Mouse (Mus musculus) lung, postnatal 4 days (tissue): ENCODE results near the gene Ddx43.
A peak's percentile ranks its signal among the peaks of the same experiment; 100 is the strongest.
"Not testable (repeated sequence)": the region's sequence is repeated elsewhere in the genome, so short reads cannot be mapped to it uniquely, and the experiment has no call there.

Experiments used
- DNase-seq, 2 experiments: peaks; one replicate each; pipeline ENCODE4 v3.0.0; 2021

Gene Ddx43

DNA sequence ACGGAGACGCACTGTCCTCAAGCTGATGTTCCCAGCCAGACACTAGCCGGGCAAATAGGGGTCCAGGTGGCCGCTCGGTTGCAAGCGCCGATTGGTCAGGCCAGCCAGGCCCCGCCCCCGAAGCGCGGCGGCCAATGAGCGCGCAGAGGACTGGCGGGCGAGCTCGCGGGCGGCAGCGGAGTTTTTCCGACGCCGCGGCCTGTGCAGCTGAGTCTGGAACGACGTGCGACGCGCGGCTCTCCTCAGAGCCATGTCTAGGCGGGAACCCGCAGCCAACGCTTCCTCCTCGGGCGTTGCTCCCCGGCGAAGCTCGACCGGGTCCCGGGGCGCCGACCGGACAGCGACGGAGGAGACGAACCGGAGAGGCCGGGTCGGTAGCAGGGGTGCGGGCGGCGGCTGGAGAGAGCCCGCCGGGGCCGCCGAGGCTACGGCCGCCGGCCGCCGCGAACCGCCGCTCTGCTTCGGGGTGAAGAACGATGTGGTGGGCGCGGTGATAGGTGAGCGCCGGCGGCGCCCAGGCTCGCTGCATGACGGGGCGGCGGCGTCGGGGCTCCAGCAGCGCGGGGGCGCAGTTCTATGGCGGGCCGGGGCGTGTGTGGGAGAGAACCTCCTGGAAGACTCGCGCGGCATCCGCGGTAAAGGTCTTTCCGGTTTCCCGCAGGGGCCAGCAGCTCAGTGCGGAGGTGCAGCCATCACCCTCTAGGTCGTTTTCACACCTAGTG lies at the start of gene Ddx43:
Ddx43 (plus strand) TSS at position 148 of the 722 bp plus-strand sequence.
- peak; percentile 39 to 68 for DNase-seq

DNA sequence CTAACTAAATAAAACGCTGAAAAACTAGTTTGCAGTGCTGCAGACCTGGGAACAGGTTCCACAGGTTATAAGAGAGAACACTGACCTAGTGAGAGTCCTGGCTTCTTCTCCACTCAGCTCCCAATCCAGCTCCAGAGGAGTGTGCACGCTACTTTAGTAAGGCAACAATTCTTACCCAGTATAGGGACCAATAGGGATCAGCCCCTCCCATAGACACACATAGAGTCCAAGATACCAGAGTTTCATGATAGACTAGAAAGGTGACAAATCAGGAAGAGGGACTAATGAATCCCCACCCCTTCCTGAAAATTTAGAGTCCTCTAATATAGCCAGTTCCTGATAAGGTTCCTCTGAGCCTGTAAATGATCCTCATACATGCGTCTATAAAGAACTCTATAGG lies 48.6 kb upstream of the Ddx43 start:
- no peak for DNase-seq

- not testable (repeated sequence) for DNase-seq
Observed at GRCm38 (mm10) chr9:78348206-78349004, 47.2 kb upstream of the Ddx43 start.

- DNase-seq = not testable (repeated sequence)
Observed at GRCm38 (mm10) chr9:78349141-78349540, 46.4 kb upstream of the Ddx43 start.

GRCm38 (mm10) chr9:78350007-78350406 lies 45.6 kb upstream of the Ddx43 start:
- not testable (repeated sequence) for DNase-seq

- DNase-seq = no peak
Observed at GRCm38 (mm10) chr9:78351504-78352220, 43.9 kb upstream of the Ddx43 start.

- no peak for DNase-seq
Observed at GRCm38 (mm10) chr9:78354665-78355578, 40.7 kb upstream of the Ddx43 start.

- DNase-seq = no peak
Observed at GRCm38 (mm10) chr9:78355611-78356010, 40.0 kb upstream of the Ddx43 start, which contains the start of gene Gsta2. TSS of gene Gsta2 (minus strand) at chr9:78355788.

- DNase-seq = peak; percentile 34 to 71
Observed at GRCm38 (mm10) chr9:78358053-78358452, 37.5 kb upstream of the Ddx43 start.

DNA sequence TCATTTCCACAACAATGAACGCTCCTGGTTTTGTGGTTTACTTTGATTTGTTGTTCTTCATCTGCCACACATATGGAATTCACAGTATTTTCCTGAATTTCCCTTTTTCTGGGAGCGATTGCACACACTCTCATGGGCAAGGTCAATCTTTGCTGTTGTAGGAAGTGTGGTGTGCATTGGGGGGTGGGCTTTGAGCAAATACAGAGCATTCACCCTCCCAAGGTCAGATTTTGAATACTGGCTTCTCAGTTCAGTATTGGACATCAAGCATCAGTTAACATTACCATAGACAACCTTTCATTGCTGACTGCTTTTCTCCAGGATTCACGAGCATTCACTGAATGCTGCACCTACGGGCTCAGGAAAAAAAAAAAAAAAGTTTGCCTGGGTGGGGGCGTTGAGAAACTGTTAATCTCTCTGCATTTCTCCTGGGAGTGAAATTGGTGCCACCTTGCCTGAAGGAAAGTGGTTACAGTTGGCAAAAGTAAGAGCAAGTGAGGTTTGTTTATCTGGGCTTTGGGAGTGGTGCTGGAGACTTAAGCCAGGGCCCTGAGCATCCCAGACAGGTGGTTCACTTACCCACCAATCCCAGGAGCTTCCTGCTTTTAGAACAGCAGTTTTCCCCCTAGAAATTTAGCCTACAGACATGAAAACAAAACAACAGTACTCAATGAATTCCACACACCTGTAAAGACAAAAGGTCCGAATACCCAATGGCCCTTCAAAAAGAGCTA lies 35.7 kb upstream of the Ddx43 start:
- no peak for DNase-seq

GRCm38 (mm10) chr9:78360484-78360872 lies 35.1 kb upstream of the Ddx43 start:
- no peak for DNase-seq

DNA sequence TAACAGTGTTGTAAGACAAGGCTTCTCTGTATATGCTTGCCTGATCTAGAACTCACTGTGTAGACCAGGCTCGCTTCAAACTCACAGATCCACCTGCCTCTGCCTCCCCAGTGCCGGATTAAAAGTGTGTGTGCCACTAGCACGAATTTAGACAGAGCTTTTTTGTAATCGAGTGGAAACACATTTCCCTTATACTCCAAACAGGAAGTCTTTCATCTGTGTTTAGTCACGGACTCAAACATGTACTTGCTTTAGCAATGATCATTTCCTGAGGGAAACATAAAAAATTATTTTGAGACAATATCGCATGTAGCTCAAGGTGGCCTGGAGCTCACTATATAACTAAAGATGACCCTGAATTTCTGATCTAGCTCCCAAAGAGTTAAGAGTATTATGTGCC lies 32.2 kb upstream of the Ddx43 start:
- no peak for DNase-seq

- DNase-seq = no peak
Observed at GRCm38 (mm10) chr9:78364701-78365100, 30.9 kb upstream of the Ddx43 start.

DNA sequence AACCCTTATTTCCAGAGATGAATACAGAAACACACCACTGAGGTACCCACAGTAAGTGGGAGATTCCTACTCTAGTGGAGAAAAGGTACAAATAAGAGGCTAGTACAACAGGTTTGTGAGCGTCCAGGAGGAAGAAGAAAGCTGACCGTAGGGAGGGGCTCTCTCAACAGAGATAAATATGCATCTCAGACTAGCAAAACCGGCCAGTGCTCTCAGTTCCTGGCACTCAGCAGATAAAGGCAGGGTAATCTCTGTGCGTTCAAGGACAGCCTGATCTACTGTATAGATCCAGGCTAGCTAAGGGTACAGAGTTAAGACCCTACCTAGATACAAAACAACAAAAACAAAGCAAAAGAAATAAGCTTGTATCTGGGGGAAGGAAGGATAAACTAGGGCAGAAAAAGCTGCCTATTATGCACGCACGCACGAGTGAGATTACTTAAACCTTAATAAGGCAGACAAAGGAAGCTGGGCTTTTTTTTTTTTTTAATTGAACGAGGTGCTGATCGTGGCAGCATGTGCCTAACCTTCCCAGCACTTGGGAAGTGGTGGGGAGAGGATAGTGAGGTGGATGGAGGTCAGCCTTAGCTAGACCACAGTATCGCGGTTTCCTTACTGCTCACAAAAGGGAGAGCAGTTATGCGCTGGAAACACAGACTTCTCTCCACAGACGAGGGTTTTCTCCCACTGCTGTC lies 29.6 kb upstream of the Ddx43 start:
- DNase-seq = no peak

DNA sequence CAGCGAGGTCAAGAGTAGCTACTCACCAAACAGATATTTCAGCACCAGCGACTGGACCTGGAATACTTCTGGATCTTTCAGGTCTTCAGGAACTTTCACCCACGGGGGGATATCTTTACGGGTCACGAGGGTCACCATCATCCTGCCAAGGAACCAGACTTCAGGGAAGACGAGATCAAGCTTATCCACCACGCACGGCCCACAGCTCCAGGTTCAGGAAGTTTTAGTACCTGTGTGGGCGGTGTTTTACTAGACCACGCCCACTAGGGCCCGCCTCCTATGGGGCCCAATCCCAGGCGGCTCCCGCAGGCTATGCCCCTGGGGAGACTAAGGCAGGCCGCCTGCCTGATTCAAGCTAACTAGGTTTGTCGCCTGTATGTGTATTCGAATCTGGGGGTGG lies 27.6 kb upstream of the Ddx43 start, which contains the start of gene Dppa5a:
Dppa5a (minus strand) TSS at position 219 of the 400 bp plus-strand sequence.
- DNase-seq = not testable (repeated sequence)

DNA sequence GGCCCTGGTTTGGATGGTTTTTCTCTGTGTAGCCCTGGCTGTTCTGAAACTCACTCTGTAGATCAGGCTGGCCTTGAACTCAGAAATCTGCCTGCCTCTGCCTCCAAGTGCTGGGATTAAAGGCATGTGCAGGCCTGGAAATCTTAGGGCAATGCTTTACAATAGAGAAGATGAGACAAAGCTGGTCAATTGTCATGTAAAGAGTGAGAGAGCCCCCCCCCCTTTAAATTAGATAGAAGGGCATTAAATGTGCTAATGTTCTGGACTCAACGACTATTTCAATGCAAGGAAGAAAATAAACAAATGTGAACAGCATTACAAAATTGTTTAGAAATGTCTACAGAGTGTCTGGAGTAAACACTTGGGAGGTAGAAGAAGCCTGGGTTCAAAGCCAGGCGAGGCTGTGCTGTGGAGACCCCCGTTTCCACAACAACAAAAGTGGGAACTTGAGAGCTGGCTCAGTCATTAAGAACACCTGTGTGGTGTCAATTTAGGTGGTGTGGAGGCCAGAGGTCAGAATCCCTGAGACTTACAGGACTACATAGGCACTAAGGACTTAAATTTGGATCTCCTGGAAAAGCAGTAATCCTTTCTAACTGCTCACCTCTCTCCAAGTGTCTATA lies 26.8 kb upstream of the Ddx43 start:
- DNase-seq = no peak

- no peak for DNase-seq
Observed at GRCm38 (mm10) chr9:78369349-78369748, 26.2 kb upstream of the Ddx43 start.

DNA sequence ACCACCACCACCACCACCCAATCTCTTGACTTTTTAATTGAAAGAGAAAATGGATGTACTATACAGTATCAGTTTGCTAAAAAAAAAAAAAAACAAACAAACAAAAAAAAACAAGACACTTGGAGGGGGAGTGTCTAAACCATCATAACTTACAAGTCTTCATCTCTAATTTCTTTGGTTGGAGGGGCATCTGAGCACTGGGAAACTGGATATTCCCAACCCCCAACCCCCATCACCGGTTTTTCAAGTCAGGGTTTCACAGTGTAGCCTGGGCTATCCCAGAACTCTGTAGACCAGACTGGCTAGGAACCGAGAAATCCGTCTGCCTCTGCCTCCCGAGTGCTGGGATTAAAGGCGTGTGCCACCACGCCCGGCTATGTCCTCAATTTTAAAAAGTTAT lies 25.8 kb upstream of the Ddx43 start:
- DNase-seq = no peak

DNA sequence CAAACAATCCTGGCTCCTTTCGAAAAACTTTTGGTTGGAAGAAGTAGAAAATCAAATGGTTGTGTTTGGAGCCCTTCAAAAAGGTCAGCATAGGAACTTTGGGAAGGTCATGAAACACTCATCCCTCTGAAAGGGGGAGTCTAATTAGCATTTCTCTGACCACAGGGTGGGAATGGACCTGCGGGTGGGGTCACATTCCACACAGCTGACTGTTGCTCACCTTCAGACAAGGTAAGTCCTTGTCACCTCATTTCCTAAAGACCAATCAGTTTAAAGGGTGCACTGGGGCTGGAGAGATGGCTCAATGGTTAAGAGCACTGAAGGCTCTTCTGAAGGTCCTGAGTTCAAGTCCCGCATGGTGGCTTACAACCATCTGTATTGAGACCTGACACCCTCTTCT lies 24.1 kb upstream of the Ddx43 start:
- no peak for DNase-seq

GRCm38 (mm10) chr9:78372827-78373504 lies 22.6 kb upstream of the Ddx43 start:
- no peak for DNase-seq
